Mouse (Mus musculus) telencephalon, adult 2 months (tissue): Measurements from ENCODE around the gene Plxnd1.

Experiments used
- DNase-seq: peaks from one replicate; pipeline ENCODE4 v3.0.0-alpha.2; 2011; ENCODE audit warnings: low read depth, low spot score

Gene Plxnd1

DNA sequence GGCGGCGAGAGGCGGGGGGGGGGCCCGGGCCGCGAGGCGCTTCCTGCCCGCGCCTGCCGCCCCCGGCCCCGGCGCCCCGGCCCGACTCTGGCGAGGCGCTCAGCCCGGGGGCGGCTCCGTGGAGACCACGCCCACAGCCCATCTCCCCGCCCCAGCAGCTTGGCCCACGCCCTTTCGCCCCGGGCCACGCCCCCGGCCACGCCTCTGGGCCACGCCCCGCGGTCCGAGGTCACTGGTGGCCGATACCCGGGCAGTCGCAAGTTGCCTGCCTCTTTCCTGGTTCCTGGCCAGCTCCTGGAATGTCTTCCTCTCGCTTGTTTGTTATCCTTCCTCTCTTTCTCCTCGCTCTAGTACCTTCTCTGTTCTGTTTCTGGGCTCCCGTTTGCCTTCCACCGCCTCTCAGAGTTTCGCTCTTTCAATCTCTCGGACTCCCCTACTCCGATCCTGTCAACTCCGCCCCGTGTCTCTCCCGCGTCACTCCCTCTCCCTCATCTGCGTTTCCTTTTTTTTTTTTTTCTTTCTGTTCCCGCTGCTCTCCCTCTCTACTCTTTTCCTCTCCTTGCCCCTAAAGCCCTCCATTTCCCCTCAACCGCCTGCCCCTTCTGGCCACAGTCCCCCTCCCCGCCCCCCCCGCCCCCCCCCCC is at the start of gene Plxnd1:
Plxnd1 (minus strand) TSS at position 129 of the 644 bp plus-strand sequence.
- peak; percentile 41 for DNase-seq

DNA sequence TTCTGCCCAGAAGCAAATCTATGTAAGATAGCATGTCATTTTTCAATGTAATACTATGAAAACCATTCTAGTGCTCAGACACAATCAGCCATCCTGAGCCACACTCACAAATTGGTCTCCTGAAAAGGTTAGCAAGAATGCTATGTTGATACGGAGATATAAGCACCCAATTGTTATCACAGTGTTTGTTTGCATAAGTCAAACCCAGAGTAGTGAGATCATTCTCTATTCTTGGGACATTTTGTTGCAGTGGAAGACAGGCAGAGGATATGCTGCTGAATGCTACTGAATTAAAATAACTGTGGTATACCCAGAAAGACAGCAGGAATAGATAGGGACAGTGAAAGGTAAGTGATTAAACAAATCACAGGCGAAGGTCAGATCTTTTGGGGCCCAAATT is 49.2 kb upstream of the Plxnd1 start:
- DNase-seq: no peak

DNA sequence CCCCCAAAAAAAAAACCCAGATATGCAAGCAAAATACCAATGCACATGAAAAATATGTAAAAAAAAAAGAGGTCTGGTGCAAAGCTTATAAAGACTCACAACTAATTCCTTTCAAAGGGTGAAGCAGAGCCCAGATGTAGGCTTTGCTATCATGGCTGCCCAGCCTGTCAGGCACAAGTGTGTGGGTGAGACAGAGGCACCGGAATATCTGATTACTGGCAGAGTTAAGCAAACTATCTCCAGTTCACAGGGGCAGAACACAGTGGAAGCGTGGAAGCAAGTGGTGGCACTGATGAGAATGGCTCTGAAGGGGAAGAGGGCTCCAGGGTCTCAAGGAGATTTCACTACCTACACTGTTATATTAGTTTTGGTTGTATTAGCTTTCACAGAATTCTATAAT is 43.4 kb upstream of the Plxnd1 start:
- DNase-seq: no peak

DNA sequence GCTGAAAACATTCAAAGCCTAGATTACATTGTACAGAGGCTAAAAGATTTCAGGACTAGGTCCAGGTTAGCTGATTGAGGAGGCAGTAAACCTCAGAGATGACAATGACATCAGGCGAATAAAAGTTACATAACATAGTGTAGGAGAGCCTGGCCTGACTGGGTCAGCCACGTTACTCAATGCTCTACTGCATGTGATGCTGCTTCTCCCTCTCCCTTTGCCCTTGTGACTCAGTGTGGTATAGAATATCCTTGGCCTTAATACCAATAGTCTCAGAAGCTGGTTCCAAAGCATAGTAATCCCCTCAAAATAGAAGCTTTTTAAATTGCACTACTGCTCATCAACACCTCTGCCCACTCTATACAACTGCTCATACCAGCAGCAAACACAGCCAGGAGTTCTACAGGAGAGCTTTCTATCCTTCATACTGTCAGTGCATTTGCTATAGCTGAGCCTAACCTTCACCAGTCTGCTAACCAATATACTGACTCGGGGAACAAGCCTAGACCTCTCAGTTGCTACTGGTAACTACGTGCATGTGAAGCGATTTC is 42.6 kb upstream of the Plxnd1 start:
- peak; percentile 40 for DNase-seq

DNA sequence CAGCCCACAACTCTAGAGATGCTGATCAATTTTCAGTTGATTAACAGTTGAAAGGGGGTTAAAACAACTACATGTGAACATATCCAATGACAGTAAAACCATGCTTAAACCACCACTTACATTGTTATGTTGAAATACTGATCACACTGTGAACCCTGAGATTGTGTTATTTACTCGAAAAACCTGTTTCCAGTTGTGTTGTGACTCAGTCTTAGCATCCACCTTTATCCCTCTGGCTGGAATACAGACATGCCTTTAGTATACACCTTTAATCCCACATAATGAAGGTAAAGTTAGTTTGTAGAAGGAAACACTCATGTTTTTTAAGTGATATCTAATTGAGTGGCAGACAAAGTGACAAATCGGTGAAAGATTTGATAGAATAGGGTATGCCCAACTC is 41.8 kb upstream of the Plxnd1 start:
- no peak for DNase-seq

DNA sequence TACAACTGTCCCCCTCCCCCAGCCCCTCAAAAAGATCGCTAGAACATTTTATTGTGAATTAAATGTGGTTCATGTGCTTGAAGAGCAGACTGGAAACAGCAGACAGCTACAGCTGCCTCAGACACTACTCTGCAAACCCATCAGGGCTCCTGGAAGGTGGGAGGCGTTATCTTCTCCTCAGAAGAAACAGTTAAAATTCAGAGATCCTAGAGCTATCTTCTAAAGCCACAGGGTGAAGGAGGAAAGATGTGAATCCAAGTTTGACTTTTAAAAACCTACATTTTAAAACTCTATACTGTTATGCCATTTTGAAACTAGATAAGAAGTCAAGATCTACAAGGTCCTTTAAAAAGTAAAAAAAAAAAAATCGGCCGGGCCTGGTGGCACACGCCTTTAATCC is 36.2 kb upstream of the Plxnd1 start:
- DNase-seq: no peak

DNA sequence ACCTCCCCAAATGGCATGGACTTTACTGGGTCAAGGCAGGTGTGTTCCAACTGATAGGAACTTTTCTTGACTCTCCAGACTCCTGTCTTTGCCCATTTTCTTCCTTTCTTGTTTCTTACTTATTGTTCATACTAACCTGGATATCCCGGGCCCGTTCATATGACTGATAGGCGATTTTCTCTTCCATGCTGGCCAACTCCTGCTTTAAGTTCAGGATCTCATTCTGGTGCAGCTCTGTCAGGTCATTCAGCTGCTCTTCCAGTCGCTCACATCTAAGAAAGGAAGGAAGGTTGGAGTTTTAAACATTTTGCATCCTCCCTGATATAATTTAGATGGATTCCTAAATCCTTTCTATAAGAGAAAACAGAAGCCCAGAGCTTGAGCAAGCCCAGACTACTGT is 29.9 kb upstream of the Plxnd1 start:
- DNase-seq: no peak

DNA sequence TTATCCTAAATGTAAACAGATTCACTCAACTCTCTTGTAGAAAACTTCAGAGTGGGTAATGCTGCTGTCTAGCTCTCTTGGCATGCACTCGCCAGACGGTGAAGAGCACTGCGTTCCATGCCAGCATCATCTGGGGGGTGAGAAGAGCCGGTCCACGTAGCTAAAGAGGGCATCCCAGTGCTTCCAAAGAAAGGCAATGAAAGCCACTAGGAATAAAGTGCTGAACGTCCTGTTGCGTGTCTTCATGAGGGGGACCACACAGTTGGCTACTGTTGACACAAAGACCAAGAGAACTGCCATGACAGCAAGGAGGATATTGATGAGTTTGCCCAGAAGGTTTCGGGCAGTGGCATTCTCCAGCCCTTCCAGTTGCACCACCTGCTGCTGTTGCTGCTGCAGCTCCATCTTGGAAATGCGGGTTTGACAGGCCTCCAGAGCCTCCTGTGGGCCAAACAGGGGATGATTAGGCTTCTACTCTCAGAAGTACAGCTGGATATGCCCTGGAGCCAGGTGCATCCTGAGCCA is 27.2 kb upstream of the Plxnd1 start:
- DNase-seq: no peak

DNA sequence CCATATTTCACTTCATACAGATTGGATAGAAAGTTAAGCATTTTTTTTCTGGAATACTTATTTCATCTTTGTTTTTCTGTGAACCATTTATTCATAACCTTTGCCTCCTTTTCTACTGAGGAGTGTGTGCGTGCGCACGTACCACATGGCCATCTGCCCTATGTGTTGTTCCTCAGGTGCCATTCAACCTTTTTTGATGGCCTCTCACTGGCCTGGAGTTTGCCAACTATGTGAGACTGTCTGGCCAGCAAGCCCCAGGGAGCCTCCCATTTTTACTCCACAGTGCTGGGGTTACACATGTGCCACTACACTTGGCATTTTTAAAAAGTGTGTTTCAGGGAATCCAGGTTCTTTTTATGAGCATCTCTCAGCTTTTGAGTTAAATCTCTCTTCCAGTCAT is 21.1 kb upstream of the Plxnd1 start:
- no peak for DNase-seq

DNA sequence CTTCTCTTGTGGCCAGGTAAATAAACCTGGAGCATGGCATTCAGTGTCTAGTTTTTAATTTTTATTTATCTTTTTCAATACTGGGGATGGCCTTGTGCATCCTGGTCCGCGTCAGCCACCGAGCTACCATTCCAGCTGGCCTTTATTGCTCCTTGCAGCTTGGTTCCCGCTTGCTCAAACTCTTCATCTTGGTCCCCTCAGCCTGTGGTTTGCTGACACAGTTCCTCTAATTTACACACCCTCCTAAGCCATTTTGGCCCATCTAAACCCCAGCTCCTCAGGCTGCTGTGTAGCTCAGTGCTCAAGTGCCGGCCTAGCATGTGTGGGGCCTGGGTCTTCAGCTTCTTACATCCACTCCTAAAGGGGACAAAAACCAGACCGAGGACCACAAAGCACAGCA is 19.3 kb upstream of the Plxnd1 start:
- DNase-seq: no peak

DNA sequence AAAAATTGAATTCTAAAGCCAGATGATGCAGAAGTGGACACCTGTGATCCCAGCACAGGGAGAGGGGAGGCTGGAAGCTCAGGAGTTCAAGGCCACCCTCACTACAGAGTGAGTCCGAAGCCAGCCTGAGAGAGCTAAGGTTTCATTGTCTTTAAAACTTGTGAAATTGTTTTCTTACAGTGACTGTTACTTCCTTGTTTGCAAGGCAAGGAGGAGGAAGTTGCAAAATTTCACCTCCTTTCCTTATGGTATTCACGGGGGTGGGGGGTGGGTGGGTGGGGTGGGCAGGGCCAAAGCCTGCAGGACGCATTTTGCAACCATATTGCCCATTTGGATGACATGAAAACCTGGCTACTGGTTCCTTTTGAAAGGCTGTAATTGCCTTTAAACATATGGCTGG is 18.9 kb upstream of the Plxnd1 start:
- DNase-seq: no peak

DNA sequence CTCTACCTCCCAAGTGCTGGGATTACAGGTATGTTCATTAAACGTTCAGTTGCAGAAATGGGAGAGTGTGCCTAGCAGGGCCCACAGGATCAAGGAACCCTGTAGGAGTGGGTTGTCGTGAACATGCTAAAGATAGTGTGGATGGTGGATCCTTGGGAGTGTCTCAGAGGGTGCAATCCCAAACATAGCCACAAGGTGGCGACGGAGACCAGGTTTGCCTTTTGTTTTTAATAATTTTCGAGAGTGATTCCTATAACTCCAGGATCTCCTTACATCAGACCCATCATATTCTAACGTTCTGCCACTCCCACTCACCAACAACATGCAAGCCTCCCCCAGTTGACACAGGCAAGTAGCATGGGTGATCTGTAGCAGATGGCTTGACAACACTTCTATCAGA is 15.7 kb upstream of the Plxnd1 start:
- peak; percentile 32 for DNase-seq

DNA sequence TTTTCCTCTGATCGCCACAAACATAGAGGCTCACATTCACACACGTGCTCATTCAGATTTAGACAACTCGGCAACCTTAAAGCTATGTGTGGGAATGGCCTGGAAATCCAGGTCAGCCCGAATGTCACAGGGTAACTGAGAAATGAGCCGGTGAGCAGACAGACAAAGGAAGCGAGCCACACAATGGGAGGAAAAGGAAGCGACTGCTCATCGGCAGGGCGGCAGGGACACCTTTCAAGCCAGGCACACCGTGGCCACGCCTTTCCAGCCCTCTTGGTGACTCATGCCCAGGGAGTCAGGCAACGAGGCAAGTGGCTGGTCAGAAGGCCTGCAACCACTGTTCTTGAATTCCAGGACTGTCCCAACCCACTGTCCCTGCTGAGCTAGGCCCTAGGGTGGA is 14.6 kb upstream of the Plxnd1 start:
- DNase-seq: no peak

DNA sequence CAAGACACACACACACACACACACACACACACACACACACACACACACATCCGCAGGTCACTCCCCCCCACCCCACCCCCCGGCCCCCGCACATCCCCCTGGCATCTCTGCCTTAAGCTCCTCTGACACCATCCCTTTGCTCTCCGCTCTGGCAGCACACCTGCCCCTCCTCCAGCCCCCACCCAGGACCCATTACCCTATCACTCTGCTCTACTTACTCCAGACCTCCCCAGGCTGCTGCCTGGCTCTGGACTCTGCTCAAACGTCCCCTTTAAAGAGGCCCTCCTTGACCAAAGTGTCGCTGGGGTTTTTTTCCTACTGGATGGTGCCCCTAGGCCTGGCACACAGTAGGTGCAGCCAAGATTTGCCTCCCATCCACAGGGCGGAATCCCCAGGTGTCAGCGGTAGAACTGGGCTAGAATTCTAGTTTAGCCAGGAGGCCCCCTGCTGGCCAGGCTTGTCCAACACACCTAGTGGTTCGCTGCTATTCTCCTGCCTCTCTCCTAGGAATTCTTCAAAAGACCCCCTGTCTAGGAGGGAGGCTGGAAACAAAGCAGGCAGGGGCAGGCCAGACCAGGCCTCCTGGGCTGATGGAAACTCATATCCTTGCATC is 12.9 kb upstream of the Plxnd1 start:
- DNase-seq: no peak

DNA sequence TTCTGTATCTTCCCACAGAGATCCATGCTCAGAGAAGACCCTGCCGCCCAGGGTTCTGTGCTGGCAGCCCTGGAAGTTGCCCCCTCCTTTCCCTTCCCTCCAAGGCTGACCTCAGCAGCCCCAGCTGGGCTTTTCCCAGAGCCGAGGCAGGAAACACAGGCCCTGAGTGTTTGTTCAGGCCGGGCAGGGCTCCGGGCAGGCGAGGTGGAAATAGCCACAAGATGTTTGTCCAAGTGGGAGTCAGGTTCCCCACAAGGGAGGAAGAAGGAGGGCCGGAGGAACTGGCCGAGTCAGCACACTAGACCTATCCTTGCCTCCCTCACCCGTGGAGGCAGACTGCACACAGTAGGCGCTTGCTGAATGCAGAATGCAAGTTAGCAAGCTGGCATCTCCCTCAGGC is 11.9 kb upstream of the Plxnd1 start:
- DNase-seq: no peak

DNA sequence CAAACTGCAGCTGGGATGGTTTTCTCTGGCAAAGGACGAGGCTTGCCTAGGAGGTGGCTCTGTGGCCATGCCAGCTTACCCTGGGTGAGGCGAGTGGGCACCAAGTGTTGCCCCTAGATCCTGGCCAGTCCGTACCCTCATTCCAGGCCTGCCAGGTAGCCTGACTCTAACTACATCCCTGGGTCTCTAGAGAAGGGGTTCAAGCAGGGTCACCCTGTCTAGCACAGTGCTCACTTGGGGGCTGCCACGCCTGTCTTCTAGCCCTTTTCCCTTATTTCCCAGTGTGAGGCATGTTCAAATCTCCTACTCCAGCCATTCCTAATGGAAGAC is 11.1 kb upstream of the Plxnd1 start:
- no peak for DNase-seq

DNA sequence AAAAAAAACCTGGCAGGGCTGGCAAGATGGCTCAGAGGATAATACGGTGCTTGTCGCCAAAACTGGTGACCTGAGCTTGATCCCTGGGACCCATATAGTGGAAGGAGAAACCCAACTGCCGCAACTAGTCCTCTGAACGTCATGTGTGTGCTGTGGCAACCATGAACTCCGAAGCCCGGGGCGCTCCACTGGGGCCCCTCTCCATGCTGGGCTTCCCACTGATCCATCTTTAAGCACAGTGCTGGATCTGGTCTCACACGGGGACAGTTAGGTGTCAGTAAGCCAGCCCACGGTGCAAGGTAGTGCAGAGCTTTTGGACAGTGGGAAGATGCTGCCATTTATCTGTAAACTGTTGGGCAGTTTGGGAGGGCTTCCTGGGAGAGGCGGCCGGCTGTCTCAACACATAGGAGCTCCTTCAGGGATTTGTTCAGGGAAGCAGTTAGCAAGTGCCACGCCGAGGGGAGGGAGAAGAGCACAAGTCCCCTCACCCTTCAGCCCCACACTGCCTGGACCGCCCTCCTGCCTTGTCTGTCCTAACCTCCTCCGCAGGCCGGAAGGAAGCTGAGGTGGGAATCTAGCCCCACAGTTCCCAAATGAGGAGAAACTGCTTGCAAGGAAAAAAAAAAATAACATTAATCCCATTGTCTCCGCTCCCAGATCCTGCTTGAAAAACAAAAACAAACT is 10.6 kb upstream of the Plxnd1 start:
- DNase-seq: no peak

DNA sequence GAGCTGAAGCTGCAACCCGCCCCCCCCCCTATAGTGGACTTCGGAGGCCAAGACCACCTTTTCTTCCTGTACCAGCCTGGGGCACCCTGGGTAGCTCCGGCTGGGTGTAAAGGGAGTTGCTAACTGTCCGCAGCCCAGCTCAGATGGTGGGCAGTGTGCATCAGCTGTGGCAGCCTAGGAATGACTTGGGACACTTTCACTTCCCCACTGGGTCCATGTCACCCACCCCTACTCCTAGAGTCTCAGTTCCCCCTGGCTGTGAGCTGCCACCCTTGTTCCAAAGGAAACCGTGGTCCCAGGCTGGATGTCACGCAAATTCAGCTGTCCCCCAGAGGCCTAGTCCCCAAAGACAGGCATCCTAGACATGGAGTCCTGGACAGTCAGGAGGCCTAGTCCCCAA is 9.9 kb upstream of the Plxnd1 start:
- no peak for DNase-seq

DNA sequence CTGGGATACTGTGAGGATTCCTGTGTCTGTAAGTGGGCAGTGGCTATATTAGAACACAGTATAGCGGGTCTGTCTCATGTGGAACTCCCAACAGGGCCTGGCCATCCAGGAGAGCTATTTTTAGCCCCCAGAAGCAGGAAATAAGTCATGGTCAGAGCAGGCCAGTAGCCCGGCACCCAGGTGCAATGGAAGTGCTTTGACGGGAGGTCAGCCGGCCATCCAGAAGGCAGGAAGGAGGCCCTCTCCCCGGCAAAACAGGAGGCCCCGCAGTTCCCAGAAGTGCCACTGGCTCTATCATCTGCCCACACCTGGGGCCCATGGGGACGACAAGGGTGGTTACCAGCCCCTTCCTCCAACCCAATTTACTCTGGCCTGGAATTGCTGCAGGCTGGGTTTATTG is 9.3 kb upstream of the Plxnd1 start:
- DNase-seq: no peak

DNA sequence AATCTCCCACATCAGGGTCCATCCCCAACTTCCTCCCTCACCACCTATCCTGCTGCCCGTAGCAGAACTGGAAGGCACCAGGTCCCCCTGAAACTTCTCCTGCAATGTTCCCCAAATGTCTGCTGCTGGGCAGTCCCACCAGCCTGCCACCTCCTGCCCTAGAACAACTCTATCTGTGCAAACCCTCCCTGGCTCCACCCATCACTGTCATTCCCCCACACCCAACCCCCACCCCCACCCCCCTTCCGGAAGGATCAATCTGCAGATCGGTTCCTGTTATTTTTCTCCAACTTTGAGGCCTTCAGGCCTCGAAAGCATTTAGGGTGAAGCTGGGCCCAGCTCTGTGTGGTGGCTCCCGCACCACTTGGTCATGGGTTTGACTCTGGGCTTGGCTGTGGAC is 8.7 kb upstream of the Plxnd1 start:
- DNase-seq: no peak

DNA sequence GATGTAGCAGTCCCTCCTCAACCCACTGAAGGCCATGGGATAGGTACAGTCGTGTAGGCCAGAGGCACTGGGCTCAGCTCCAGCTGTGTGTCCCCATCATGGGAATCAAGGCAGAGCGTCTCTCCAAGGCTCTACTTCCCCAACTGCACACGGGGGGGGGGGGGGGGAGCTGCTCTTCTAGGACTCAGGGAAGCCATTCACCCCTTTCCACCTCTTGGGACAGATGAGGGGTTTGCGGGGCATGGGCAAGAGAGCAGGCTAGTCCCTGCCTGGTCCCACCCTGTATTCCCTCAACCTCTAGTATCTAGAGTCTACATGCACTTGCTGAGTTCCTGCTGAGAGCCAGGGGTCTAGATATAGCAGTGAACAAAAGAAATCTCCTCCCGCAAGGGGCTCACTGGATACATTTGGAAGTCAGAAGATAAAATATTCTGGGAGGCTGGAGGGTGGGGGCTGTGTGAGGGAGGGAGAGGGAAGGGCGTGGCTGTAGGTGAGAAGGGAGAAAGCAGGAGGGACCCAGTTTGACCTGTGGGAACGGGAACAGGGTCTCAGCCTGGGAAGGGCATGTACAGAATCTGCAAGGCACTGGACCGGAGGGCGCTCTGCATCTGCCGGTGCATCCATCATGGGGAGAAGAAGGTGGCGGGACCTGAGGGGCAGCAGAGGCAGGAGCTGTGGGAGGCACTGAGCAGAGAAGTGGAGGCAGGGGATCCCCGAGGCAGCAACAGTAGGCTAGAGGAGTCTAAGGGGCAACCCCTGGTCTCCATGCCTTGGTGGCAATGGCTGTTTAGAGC is 7.7 kb upstream of the Plxnd1 start:
- DNase-seq: no peak

DNA sequence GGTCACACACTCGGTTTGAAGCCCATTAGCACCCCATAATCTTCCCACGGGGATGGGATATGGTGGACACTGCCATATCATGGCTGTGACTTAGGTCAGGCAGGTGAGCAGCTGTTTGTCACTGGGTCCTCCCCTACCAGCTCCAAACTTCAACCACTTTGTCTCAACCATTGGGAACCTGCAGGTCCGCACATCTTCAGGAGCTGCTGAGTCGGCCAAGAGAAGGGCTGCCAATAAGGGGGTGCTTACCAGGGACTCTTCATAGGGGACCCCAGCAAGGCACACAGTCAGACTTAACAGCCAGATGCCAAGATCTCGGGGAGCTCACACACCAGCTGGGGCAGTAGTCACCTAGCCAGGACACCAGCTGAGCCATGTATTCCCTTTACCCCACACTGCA is 6.0 kb upstream of the Plxnd1 start:
- DNase-seq: no peak
